Mouse (Mus musculus): ENCODE measurements around the gene Arhgap20. TPM values are rescaled to one million over a fixed set of nuclear protein-coding genes. Genes with fewer than 3 reads are reported as not detected.

Gene Arhgap20
- total RNA-seq (2021), result 10 to 100 TPM; 41.7 to 48.3 TPM
- long read RNA-seq, experiment 1, partial matches to known transcripts, result 3 of 10 reads
- long read RNA-seq, experiment 1, other reads (novel, unspliced or antisense), result 7 of 10 reads
- long read RNA-seq, experiment 2, full-length matches to known transcripts, result 1 of 5 reads
- long read RNA-seq, experiment 2, partial matches to known transcripts, result 1 of 5 reads
- long read RNA-seq, experiment 2, other reads (novel, unspliced or antisense), result 3 of 5 reads

DNA sequence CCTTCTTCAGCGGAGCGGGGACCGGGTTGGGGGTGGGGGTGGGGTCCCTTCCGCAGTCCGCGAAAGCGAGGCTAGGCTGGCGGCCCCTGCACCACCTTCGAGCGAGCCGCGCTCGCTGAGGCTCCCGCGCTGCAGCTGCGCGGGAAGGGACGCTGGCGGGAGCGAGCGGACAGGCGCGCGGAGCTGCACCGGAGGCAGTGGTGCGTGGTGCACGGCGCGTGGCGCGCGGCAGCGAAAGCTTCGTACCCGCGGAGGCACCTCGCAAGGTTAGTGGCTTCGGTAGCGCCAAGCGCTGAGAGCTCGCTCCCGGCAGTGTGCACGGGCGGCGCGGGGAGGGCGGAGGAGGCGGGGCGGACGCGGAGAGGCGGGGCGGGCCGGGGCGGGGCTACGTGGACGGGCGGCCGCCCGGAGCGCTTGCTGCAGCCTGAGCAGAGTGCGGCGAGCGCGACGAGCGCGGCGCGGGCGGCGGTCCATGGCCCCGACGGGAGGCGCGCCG, at the start of gene Arhgap20:
Gene Arhgap20 (plus strand): TSS at position 417 of the 496 bp plus-strand sequence.
- DNase-seq (ENCODE audit: low spot score in 2 of 2), result peak; percentile 87 to 90

DNA sequence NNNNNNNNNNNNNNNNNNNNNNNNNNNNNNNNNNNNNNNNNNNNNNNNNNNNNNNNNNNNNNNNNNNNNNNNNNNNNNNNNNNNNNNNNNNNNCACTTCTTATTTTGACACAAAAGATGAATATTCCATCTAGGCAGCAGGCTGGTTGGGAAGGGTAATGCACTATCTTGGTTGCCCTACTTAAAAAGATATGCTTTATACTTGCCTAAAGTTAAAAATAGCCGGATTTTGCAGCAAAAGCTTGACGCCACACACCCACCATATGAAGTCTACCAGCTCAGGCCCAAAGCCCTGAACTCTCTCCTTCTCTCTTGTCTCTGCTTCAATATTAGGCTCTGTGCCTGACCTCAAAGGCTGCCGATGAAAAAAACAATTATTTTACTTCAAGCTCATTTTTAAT, 46.3 kb upstream of the Arhgap20 start:
- no peak for DNase-seq (ENCODE audit: low spot score in 2 of 2)

DNA sequence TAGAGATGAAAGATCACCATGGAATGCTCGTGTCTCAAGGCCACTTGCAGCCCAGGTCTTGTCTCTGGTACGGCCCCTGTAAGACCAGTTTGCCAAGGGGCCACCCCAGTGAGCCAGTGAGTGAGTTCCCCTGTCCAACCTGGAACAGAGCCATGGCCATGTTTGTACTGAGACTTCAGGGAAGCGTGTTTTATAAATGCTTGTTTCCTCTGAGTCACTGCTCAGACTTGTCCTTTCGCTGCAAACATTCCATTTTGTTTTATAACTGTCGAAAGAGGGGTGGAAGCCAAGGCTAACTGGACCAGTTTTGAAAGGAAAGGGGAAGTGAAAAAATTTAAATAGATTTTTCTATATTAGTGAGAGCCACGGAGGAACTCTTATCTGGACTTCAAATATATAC, 37.2 kb upstream of the Arhgap20 start:
- DNase-seq (ENCODE audit: low spot score in 2 of 2), result no peak

DNA sequence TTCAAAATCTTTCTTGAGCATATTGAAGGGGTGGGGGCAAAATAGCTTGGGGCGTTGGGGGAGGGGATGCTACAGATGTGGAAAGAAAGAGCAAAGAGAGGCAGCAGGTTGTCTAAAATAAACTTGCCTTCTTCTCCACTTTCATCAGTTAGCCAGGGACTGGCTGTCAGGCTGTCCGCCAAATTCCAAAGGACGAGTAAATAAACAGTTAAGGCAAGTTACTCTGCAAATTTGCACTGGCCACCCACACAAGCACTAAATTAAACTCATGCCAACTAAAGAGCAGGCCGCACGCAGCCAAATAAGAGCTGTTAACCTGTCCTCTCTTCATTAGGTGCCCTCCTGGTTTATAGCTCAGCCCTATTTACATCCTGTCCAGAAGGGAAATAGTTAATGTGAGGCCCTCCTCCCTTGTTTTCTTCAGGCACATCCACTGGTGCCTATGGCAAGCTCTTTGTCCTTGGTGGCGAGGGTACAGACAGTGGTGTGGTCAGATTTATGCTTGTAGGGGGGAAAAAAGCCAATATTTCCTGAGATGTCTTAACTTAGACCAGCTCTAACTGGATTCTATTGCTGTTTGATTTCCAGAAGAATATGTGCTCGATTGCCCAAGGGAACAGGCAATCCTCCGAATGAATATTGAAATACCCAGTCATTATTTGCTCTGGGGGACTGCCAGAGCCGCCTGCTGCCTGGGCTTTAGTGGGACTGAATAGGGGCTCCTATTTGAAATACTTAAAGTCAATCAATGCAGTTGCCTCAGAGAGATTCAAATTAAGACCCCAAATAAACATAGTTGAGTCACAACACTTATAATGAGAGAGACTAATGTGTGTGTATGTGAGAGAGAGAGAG, 29.7 kb upstream of the Arhgap20 start:
- no peak for DNase-seq (ENCODE audit: low spot score in 2 of 2)

DNA sequence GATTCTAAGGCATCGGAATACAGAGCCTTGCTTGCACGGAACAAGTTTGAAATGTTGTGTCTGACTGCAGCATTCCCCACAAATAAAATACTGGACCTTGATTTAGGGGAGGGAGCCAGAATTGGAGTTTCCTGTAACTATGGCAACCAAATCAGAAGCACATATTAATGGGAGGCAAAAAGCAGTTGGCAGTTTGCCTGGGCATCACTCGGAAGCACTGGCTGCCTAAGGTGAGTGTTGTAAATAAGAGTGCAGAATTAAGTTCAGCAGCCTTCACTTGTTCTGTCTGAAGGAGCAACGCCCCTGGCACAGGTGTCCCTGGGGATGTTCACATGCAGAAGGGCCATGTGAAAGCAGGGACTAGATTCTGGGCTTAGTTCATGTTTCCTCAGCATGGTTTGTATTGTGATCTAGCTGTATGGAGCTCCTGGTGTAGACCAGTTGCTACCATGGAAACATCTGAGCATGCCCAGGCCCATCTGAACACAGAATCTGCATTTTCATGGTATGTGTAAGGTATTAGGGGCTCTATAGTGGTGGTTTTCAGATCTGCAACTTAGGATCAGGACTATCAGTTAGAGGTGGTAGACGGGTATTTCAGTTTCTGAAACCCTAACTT, 28.3 kb upstream of the Arhgap20 start:
- peak; percentile 37 to 65 for DNase-seq (ENCODE audit: low spot score in 2 of 2)

DNA sequence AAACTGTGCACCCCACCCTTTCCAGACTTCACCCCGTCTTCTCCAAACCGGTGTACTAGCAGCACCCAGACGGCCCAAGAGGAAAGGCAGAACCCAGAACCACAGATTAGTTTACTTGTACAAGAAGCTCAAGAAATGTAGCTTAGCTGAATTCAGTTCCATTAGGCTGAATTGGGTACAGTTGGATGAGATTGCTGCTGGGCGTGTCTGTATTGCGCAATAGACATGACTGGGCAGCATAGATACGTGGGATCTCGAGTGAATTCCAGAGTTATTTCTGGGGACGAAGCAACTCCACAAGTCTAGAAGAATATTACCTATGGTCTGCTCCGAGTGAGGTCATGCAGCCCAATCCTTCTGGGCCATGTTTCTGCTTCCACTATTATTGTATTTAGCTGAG, 26.8 kb upstream of the Arhgap20 start:
- DNase-seq (ENCODE audit: low spot score in 2 of 2), result no peak

DNA sequence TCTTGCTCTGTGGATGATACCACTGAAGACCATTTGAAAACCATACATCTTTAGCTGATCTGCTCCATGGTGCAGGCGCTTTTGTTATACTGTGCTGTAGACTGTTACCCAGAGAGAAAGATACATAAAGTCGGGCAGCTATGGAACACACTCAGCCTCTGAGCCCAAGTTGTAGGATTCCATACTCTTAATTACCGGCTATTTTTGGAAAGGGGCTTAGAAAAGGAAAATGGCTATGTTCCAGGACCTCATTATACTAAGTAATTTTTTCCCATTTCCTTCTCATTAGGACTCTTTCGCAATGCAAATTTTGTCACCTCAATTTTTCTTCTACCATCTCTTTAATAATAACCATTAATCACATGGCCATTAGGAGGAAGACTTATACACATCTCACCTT, 25.3 kb upstream of the Arhgap20 start:
- DNase-seq (ENCODE audit: low spot score in 2 of 2), result no peak

DNA sequence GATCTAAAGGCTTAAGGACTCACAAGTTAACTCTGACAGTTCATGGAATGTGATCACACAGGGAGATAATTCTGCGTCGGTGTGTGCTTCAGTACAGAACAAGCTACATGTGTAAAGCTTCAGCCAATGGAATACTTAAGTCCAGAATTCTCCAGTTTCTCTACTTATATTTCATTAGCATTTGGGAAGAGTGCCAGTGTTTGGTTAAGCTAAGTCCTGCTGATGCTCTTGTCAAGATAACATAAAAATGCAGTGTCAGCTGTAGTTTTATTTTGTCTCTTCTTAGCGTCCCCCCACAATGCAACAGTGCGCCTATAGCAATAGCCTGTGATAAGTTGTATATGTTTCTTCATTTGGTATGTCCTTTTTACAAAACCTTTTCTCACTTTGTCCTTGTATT, 15.0 kb upstream of the Arhgap20 start:
- DNase-seq (ENCODE audit: low spot score in 2 of 2), result no peak

DNA sequence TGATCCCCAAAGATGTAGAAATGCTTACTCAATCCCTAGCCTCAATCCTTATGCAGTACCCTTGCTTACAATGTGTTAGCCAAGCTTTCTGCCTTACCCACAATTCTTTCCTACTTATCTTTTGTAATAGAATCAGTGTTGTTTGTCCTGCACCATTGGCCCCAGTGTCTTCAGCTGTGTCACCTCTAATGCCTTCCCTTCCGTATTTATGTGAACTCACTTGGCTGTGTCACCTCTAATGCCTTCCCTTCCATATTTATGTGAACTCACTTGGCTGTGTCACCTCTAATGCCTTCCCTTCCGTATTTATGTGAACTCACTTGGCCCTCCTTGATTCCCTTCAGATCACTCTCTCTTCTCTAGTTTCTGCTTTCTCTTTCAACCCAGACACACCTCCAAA, 4.1 kb upstream of the Arhgap20 start:
- DNase-seq (ENCODE audit: low spot score in 2 of 2), result no peak

DNA sequence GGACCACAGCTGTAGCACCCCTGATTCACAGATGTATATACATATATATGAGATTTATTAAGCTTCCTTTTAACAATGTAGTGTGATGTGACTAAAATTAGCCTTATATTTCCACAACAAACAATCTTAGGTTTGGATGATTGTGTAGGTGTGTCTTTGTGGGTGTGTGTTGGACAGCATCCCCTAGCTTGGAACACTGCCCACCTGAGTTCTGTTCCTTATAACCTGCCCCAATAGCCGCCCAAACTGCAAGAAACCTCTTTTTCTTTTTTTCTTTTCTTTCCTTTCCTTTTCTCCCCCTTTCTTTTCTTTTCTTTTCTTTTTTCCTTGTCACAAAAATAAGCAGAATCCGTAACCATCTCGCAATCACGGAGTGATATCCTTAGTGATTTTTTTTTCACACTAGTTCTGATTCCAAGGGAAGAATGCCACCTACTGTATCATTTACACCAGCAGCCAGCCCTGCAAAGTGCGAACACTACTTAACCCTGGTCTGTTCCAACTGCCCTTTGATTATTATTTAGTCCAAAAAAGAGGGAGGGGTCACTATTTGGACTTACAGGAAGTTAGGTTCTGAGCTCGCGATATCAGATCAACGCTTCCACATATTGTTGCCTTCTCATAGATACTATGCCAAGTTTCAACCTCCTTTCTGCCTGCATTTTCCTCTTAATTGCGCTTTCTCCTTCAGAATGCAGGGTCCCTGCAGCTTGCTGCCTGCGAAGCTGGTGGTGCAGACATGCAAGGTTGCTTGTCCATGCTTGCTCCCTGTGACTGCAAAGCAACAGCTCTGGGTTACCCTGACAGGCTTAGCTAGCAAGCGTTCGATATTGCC, 879 bp upstream of the Arhgap20 start:
- peak in 1 of 2 experiments; percentile 54 for DNase-seq (ENCODE audit: low spot score in 2 of 2)

DNA sequence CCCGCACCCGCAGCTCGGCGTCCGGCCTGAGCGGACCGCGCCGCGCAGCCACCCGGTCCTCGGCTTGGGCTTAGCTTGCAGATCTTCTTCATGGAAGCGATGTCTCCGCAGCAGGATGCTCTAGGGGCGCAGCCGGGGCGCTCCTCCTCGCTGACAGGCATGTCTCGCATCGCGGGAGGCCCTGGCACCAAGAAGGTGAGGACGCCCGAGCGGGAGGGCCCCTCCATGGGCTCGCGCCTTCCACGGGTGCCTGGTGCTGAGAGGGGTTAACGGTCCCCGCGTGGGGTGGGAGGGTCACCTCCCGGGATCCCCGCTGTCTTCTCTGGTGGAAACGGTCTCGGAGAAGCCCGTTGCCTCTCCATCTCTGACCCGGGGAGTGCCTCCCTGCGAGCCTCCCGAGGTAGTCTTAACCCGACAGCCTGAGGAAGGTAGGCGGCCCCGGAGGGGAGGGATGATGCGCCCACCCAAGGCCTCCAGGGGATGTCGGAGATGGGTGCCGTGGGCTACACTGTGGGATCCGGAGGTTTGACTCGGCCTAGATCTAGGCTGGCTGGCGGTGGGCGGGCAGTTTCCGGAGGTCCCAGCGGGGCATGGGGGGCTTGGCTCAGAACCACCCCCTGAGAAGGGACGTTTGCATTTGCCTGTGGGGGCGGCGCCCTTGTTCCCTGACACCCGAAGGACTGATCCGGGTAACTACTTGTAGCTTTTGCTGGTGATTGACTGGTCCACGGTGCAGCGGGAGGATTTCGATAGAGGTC, 459 bp downstream of the Arhgap20 start:
- peak; percentile 34 to 71 for DNase-seq (ENCODE audit: low spot score in 2 of 2)

DNA sequence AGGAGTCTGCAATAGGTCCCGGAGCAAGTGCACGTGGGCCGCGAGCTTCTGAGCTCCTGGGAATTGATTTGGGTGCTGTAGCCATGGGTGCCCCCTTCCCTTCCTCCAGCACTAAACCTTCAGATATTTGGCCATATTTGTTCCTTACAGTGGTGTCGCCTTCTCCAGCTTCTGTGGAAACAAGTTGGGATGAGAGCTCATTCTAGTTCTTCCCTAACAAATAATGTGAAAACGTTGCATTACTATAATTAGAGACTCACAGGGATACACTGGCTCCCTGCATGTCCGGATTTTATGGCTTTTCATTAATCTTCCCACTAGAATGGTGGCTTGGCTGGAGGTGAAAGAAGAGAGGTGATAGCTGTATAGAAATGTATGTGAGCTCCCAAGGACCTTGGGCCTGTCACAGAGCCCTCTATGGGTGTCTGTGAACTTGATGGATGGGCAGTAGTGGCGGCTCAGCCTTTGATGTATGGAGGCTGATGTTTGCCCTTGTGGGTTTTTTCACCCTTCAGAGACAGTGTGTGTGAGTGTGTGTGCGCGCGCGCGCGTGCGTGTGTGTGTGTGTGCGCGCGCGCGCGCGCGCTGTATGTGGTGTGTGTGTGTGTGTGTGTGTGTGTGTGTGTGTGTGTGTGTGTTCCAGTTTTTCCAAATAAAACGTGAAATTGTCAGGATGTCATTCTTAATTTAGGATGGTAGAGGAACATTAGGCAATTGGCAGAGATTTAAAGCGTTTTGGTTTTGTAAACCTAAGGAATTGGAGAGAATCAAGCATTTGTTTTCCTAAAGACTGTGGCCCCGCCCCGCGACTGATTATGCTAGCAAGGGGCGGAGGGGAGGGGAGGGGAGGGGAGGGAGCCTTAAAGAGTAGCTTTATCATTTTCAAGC, 1.3 kb downstream of the Arhgap20 start:
- peak; percentile 40 to 45 for DNase-seq (ENCODE audit: low spot score in 2 of 2)

DNA sequence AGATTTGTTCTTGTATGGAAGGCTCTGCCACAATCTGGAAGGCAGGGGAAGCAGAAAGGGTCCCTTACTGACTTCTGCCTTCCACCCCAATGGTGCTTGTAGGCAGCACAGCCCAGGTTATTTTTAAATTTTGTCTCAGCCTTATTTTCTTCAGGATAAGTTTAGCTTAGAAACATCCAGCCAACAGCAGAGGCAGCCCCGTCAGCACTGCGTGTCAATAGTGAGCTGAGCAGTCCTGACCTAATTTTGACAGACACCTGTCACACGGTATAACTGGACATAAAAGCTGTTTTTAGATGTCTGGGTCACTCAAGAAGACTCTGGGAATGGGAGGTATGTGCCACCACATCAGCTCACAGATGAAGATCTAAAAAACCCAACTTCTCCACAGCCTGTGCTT, 9.1 kb downstream of the Arhgap20 start:
- no peak for DNase-seq (ENCODE audit: low spot score in 2 of 2)

DNA sequence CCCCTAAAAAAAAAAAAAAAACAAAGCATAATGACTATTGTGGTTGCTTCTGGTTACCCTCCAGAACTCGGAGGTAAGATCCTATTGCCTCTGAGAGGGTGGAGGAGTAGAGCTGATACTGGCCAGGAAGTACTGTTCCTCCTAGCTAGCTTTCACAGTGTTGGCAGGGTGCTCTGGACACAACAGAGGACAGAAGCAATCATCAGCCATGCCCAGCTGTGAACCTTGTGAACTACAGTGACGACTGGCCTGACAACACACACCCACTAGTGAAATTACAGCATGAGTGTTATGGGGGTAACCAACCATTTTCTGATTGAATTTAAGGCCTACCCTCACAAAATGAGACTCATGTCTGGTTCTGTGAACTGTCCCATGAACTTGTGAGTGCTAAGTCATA, 11.3 kb downstream of the Arhgap20 start:
- DNase-seq (ENCODE audit: low spot score in 2 of 2), result no peak

DNA sequence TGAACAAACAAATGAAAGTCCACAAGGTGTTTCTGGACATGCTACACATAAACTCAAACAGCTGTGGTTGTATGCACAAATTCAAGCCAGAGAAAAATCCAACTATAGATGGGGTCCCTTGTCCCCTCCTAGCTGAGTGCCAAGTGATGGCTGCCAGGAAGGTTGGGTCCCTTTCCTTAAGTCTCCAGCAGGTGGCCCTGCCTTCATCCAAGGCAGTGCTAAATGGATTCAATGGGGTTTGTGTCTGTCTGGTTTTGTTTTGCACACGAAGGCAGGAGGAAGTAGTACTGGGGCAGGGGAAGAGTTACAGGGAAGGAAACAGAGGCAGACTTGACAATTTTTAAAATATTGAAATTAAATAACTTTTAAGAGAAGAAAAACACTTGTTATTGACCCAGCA, 12.0 kb downstream of the Arhgap20 start:
- no peak for DNase-seq (ENCODE audit: low spot score in 2 of 2)

DNA sequence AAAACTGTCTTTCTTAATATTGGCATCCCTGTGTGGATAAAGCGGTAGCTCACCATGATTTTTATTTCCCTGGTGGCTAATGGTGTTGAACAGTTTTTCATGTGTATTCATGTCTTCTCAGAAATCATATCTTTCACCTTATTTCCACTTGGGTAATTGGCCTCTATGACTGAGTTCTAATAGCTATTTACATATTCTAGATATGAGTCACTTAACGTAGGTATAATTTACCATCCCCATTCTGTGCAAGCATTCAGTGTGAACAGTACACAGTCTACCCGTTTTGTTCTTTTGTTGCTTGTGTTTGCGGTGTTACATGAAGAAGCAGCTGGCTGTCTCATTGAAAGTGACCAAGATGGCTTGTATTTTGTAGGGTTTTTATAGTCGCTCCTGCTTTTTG, 14.1 kb downstream of the Arhgap20 start:
- DNase-seq (ENCODE audit: low spot score in 2 of 2), result no peak

DNA sequence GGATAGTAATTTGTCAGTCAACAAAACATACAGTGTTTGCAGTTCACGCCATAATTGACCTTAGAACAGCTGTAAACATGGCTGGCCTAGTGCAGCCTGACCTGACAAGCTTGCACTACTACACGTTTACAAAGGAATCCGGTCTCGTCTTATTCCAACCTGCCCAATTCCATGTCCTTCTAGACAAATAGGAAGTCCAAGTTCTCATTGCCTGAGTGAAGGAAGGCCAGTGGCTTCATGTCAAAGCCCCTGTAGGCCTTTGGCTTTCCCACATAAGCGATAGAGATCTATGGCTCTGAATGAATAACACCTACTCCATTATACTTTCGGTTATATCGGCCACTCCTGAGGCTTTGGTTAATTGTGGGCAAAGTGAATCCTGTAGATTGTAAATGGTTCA, 16.0 kb downstream of the Arhgap20 start:
- no peak for DNase-seq (ENCODE audit: low spot score in 2 of 2)

DNA sequence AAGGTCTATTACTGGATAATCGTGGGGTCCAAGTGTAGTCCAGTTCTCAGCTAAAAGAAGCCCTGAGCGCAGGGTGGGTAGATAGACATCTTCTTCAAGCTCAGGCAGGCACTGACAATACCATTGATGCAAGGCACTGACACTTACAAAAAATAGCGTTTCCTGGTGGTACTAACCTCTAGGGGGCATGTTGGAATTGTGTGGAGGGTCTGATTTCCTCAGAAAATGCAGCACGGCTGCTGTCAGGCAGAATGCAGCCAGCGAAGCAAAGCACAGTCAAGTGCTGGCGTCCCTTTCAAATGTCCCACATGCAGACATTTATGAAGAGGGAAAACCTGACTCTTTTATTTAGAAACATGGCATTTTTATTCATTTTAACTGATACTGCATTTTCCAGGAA, 22.2 kb downstream of the Arhgap20 start:
- peak in 1 of 2 experiments; percentile 22 for DNase-seq (ENCODE audit: low spot score in 2 of 2)

DNA sequence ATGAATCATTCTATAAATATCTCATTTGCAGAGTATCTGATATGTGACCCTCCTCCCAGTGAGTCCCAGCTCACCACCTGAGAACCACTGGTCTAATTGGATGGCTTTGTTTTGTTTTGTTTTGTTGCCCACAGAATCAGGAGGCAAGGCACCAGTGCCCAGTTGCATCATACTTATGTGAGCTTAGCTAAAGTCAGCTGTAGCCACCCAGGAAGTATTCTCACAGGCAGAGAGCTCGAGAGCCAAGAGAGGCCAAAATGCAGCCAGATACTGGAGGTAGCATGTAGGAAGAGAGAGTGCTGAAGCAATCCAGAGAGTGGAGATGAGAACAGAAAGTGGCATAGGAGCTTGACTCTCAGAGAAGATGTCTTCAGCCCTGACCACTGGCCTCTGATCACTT, 23.3 kb downstream of the Arhgap20 start:
- no peak for DNase-seq (ENCODE audit: low spot score in 2 of 2)

Data from layer of hippocampus, postnatal 14 days (tissue).